In the genomic region with DNA sequence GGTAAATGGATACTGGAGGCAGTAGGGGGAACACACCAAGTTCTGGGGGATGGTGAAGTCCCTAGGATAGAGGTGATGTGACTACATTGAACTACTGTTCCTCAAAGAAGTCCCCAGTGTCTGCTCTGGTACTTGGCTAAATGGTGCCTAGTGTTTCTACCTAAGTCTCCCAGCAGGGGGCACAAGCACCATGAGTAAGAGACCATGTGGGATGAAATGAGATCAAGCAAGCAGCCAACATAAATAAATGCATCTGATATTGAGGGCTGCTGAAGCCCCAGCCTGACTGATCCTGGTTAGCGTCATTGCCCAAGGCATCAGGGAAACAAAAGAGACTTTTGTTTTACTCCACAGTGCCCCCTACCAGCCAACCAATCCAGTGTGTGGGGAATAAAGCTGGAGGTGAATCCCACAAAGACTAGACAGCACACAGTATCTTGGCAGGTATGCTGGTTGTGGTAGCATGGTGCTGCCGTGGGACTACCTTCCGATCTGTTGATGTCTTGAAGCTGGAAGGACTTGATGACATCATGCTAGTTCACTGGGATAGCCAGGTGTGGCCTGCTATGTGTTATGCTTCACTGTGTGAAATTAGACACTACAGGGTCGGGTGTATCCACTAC, we compare ENCODE assay signal across 8 mouse cellular contexts.
A peak's percentile ranks its signal among the peaks of the same experiment; 100 is the strongest.
DNase-seq lines count a peak whose midpoint lies in the region; ATAC-seq and TF ChIP-seq lines count a peak whose summit lies in the region.

No protein-coding gene starts in this region.

- TF ChIP-seq CTCF in small intestine, adult 2 months (IDR thresholded peaks at IDR 0.05; ENCODE audit: extremely low read depth, insufficient read length, insufficient replicate concordance, low read depth, low read length), result peak; percentile 29; the same call in 1 of the 2 replicates

- no peak overlapping the region for H3K4me2 ChIP-seq in forebrain, embryonic 13.5 days

- H3K27ac ChIP-seq in forebrain, embryonic 13.5 days, result no peak overlapping the region
- H3K27ac ChIP-seq in small intestine, adult 2 months (ENCODE audit: insufficient read depth, low read depth, low read length), result no peak overlapping the region

- no peak for TF ChIP-seq POLR2A in small intestine, adult 2 months (IDR thresholded peaks at IDR 0.05; ENCODE audit: low read depth, low read length)

- H3K9me3 ChIP-seq in forebrain, embryonic 13.5 days (replicated peaks), result no peaks in the 10 kb centered on the region

- WGBS in forebrain, embryonic 13.5 days, result 74% methylated on average over 4 of the region's 4 CpGs
- 63% methylated on average over 4 of the region's 4 CpGs for WGBS in small intestine, adult 2 months

- peak; percentile 8 to 18 for DNase-seq in heart, postnatal 10 days
- DNase-seq in heart, postnatal 25 days (ENCODE audit: low spot score), result no peak
- DNase-seq in adrenal gland, postnatal 10 days, result peak; percentile 68
- peak; percentile 72 for DNase-seq in layer of hippocampus, adult 11-12 months (ENCODE audit: low spot score)
- DNase-seq in lung, postnatal 36 days, result peak; percentile 70
- DNase-seq in gastrocnemius, postnatal 25 days, result no peak

- no peaks in the 10 kb centered on the region; the same call in 1 of the 2 replicates for H3K4me1 ChIP-seq in forebrain, embryonic 13.5 days
- H3K4me1 ChIP-seq in small intestine, adult 2 months (ENCODE audit: control insufficient read depth, insufficient read depth, insufficient read length, low read length), result no peaks in the 10 kb centered on the region

- H3K4me3 ChIP-seq in forebrain, embryonic 13.5 days, result no peak overlapping the region
- H3K4me3 ChIP-seq in small intestine, adult 2 months (ENCODE audit: low read depth, low read length), result no peak overlapping the region

- H3K36me3 ChIP-seq in forebrain, embryonic 13.5 days (ENCODE audit: poor library complexity, severe bottlenecking), result no peaks in the 10 kb centered on the region
- no peaks in the 10 kb centered on the region for H3K36me3 ChIP-seq in small intestine, adult 2 months (ENCODE audit: control insufficient read depth, insufficient read depth, low read length)

- intact Hi-C loops in heart, postnatal 10 days (cut with DNase I), result loop anchor here (10.0 kb wide), 1 partner anchor 376 kb away; no protein-coding TSS in a partner anchor
- intact Hi-C loops in heart, postnatal 25 days (cut with DNase I), result loop anchor here (10.0 kb wide), 1 partner anchor 676 kb away; no protein-coding TSS in a partner anchor

- 0 out of 2 replicates have a peak, but pooled peaks cover 2% of the 10 kb centered on the region for H3K27me3 ChIP-seq in forebrain, embryonic 13.5 days
- H3K27me3 ChIP-seq in small intestine, adult 2 months (ENCODE audit: control insufficient read depth, insufficient read depth, low read length), result no peaks in the 10 kb centered on the region

- peak; percentile 85 for ATAC-seq in forebrain, embryonic 13.5 days

- H3K9ac ChIP-seq in forebrain, embryonic 13.5 days, result no peak overlapping the region

Comparison
In these comparisons a context has a peak if more than half of its experiments do, and no peak if none do; other contexts are left out.
1. DNase-seq: peak in heart, postnatal 10 days (2 of 2), adrenal gland, postnatal 10 days (single experiment), layer of hippocampus, adult 11-12 months (single experiment) and lung, postnatal 36 days (single experiment); none in heart, postnatal 25 days (single experiment) and gastrocnemius, postnatal 25 days (single experiment).